Mouse (Mus musculus): Measurements from ENCODE around the gene Acap1. TPM values are rescaled to one million over a fixed set of nuclear protein-coding genes. Genes with fewer than 3 reads are reported as not detected.
A peak's percentile ranks its signal among the peaks of the same experiment; 100 is the strongest.

Acap1 gene
- polyA plus RNA-seq, 1 experiment = 11.6 TPM

GRCm38 (mm10) chr11:69915667-69916627 lies 20.6 kb upstream of the Acap1 start:
- TF ChIP-seq POLR2A (IDR thresholded peaks at IDR 0.05; ENCODE audit: low read depth, low read length) (no peak), CTCF (IDR thresholded peaks at IDR 0.05; ENCODE audit: extremely low read depth, insufficient read length, insufficient replicate concordance, low read depth, low read length) (peak; percentile 12; the same call in 1 of the 2 replicates)
- 42% methylated on average over 5 of the region's 5 CpGs for WGBS

GRCm38 (mm10) chr11:69914917-69915430 lies 19.6 kb upstream of the Acap1 start:
- WGBS = 31% methylated on average over 9 of the region's 9 CpGs
- Histone ChIP-seq H3K4me3 (ENCODE audit: low read depth, low read length) (peak overlapping the region; percentile 92; the same call in 1 of the 2 replicates), H3K4me1 (ENCODE audit: control insufficient read depth, insufficient read depth, insufficient read length, low read length) (peaks cover 14% of the 10 kb centered on the region), H3K27ac (ENCODE audit: insufficient read depth, low read depth, low read length) (no peak overlapping the region), H3K36me3 (ENCODE audit: control insufficient read depth, insufficient read depth, low read length) (peaks cover 58% of the 10 kb centered on the region), H3K27me3 (ENCODE audit: control insufficient read depth, insufficient read depth, low read length) (no peaks in the 10 kb centered on the region)
- TF ChIP-seq CTCF (IDR thresholded peaks at IDR 0.05; ENCODE audit: extremely low read depth, insufficient read length, insufficient replicate concordance, low read depth, low read length) (no peak), POLR2A (IDR thresholded peaks at IDR 0.05; ENCODE audit: low read depth, low read length) (no peak)

More at GRCm38 (mm10) chr11:69915667-69916627, 20.6 kb upstream of the Acap1 start:
- Histone ChIP-seq H3K4me3 (ENCODE audit: low read depth, low read length) (no peak overlapping the region), H3K27ac (ENCODE audit: insufficient read depth, low read depth, low read length) (no peak overlapping the region), H3K4me1 (ENCODE audit: control insufficient read depth, insufficient read depth, insufficient read length, low read length) (peaks cover 14% of the 10 kb centered on the region), H3K27me3 (ENCODE audit: control insufficient read depth, insufficient read depth, low read length) (no peaks in the 10 kb centered on the region), H3K36me3 (ENCODE audit: control insufficient read depth, insufficient read depth, low read length) (peaks cover 50% of the 10 kb centered on the region)

- H3K4me3 ChIP-seq (ENCODE audit: low read depth, low read length) = peak overlapping the region; percentile 92
- no peaks in the 10 kb centered on the region for H3K27me3 ChIP-seq (ENCODE audit: control insufficient read depth, insufficient read depth, low read length)
- peak overlapping the region; percentile 51 for H3K27ac ChIP-seq (ENCODE audit: insufficient read depth, low read depth, low read length)
- TF ChIP-seq CTCF (IDR thresholded peaks at IDR 0.05; ENCODE audit: extremely low read depth, insufficient read length, insufficient replicate concordance, low read depth, low read length) (no peak), POLR2A (IDR thresholded peaks at IDR 0.05; ENCODE audit: low read depth, low read length) (no peak)
- WGBS = 2% methylated on average over 17 of the region's 17 CpGs
- peaks cover 63% of the 10 kb centered on the region for H3K36me3 ChIP-seq (ENCODE audit: control insufficient read depth, insufficient read depth, low read length)
- H3K4me1 ChIP-seq (ENCODE audit: control insufficient read depth, insufficient read depth, insufficient read length, low read length) = peaks cover 14% of the 10 kb centered on the region
Observed at GRCm38 (mm10) chr11:69914372-69914764, 19.0 kb upstream of the Acap1 start.

- Histone ChIP-seq H3K36me3 (ENCODE audit: control insufficient read depth, insufficient read depth, low read length) (peaks cover 67% of the 10 kb centered on the region), H3K4me1 (ENCODE audit: control insufficient read depth, insufficient read depth, insufficient read length, low read length) (peaks cover 9% of the 10 kb centered on the region), H3K27me3 (ENCODE audit: control insufficient read depth, insufficient read depth, low read length) (no peaks in the 10 kb centered on the region), H3K4me3 (ENCODE audit: low read depth, low read length) (peak within 1 kb of the TSS; percentile 92), H3K27ac (ENCODE audit: insufficient read depth, low read depth, low read length) (peak within 1 kb of the TSS; percentile 51)
- 1% methylated on average over 61 of the region's 61 CpGs for WGBS
- TF ChIP-seq POLR2A (IDR thresholded peaks at IDR 0.05; ENCODE audit: low read depth, low read length) = peak; percentile 55; the same call in 1 of the 2 replicates
- no peak for TF ChIP-seq CTCF (IDR thresholded peaks at IDR 0.05; ENCODE audit: extremely low read depth, insufficient read length, insufficient replicate concordance, low read depth, low read length)
Observed at GRCm38 (mm10) chr11:69913554-69914371, 18.4 kb upstream of the Acap1 start, which contains the start of gene Gps2. Gene Gps2 (plus strand): TSS chr11:69913888.

- TF ChIP-seq POLR2A (IDR thresholded peaks at IDR 0.05; ENCODE audit: low read depth, low read length) (no peak), CTCF (IDR thresholded peaks at IDR 0.05; ENCODE audit: extremely low read depth, insufficient read length, insufficient replicate concordance, low read depth, low read length) (no peak)
- Histone ChIP-seq H3K27me3 (ENCODE audit: control insufficient read depth, insufficient read depth, low read length) (no peaks in the 10 kb centered on the region), H3K36me3 (ENCODE audit: control insufficient read depth, insufficient read depth, low read length) (peaks cover 67% of the 10 kb centered on the region), H3K27ac (ENCODE audit: insufficient read depth, low read depth, low read length) (no peak overlapping the region), H3K4me3 (ENCODE audit: low read depth, low read length) (peak overlapping the region; percentile 92), H3K4me1 (ENCODE audit: control insufficient read depth, insufficient read depth, insufficient read length, low read length) (peaks cover 9% of the 10 kb centered on the region)
- 73% methylated on average over 15 of the region's 15 CpGs for whole genome bisulfite sequencing
Observed at GRCm38 (mm10) chr11:69912716-69913530, 17.6 kb upstream of the Acap1 start.

GRCm38 (mm10) chr11:69911701-69912100 lies 16.4 kb upstream of the Acap1 start:
- Histone ChIP-seq H3K27me3 (ENCODE audit: control insufficient read depth, insufficient read depth, low read length) (no peaks in the 10 kb centered on the region), H3K4me1 (ENCODE audit: control insufficient read depth, insufficient read depth, insufficient read length, low read length) (peaks cover 9% of the 10 kb centered on the region), H3K36me3 (ENCODE audit: control insufficient read depth, insufficient read depth, low read length) (peaks cover 68% of the 10 kb centered on the region), H3K27ac (ENCODE audit: insufficient read depth, low read depth, low read length) (peak overlapping the region; percentile 52; the same call in 1 of the 2 replicates), H3K4me3 (ENCODE audit: low read depth, low read length) (peak overlapping the region; percentile 45)
- WGBS = 83% methylated on average over 6 of the region's 6 CpGs
- TF ChIP-seq CTCF (IDR thresholded peaks at IDR 0.05; ENCODE audit: extremely low read depth, insufficient read length, insufficient replicate concordance, low read depth, low read length) = no peak
- no peak for TF ChIP-seq POLR2A (IDR thresholded peaks at IDR 0.05; ENCODE audit: low read depth, low read length)
